ENCODE assay signal across 18 mouse cellular contexts in genomic region chr2:3154091-3154665, GRCm38 (mm10).
"Had no signal": no experiment of that assay in that cellular context is flagged by ENCODE, and none has a peak within 500 bp of the region (broad histone marks: within the 10 kb centered on the region; RNA-seq: fewer than 3 reads in every experiment).

No protein-coding gene starts in this region.

- H3K27me3 ChIP-seq: limb, embryonic 12.5 days; limb, embryonic 15.5 days; stomach, embryonic 15.5 days had no signal

- ATAC-seq: intestine, postnatal 0 days; liver, postnatal 0 days had no signal

- H3K27ac ChIP-seq: kidney, postnatal 0 days; limb, embryonic 12.5 days; liver, embryonic 14.5 days; stomach, embryonic 15.5 days had no signal

- H3K36me3 ChIP-seq: limb, embryonic 12.5 days; limb, embryonic 15.5 days; stomach, embryonic 15.5 days had no signal

- H3K4me3 ChIP-seq: limb, embryonic 12.5 days; limb, embryonic 15.5 days; stomach, embryonic 15.5 days had no signal

- DNase-seq: kidney, adult 2 months; kidney, postnatal 25 days; left cerebral cortex, postnatal 4 days; liver, postnatal 0 days; right cerebral cortex, adult 18-20 months; right cerebral cortex, postnatal 14 days; right cerebral cortex, postnatal 4 days; thymus, adult 2 months; thymus, postnatal 14 days; thymus, postnatal 4 days had no signal

- H3K9ac ChIP-seq: limb, embryonic 12.5 days; limb, embryonic 15.5 days; liver, embryonic 14.5 days; liver, postnatal 0 days; stomach, embryonic 15.5 days had no signal

- H3K9me3 ChIP-seq: limb, embryonic 12.5 days; limb, embryonic 15.5 days; stomach, embryonic 15.5 days had no signal

- H3K4me2 ChIP-seq: limb, embryonic 12.5 days; liver, embryonic 11.5 days; midbrain, embryonic 11.5 days; stomach, embryonic 15.5 days had no signal
